ENCODE assay signal across 8 mouse cellular contexts in the genomic region with DNA sequence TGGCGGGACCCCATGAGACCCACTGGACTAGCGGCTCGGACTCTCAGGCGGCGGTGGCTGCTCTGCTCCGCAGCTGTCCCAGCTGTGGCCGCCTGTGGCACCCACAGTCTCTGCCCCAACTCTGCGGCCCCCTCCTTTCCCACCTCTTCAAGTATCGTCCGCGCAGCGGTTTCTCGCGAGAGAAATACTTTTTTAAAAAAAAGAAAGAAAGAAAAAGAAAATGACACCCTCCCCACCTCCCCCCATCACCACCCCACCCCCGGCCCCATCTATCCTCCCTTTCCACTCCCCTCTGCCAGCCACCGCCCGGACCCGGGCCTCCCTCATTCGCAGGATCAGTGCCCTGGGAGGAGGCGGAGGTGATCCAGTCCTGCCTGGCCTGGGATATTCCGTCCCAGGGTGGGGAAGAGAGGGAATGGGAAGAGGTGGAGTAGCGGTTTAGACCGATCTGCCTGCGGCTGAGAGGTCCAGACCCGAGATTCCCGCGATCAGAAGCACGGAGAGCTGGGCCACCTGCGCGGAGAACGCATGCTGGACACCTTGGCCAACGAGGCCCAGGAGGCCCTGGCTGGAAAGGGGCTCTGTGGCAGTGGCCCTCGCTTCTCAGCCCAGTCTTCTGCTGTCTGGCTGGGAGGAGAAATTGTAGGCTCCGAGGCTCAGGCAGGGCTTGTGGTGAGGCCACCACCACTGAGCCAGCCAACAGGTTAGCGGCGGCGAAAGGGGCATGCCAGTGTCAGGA. TPM values are rescaled to one million over a fixed set of nuclear protein-coding genes. Genes with fewer than 3 reads are reported as not detected.
DNase-seq lines count a peak whose midpoint lies in the region; ATAC-seq and TF ChIP-seq lines count a peak whose summit lies in the region.

No protein-coding gene starts in this region.

- ATAC-seq in kidney, postnatal 0 days (replicated peaks; ENCODE audit: low FRiP score, low read depth) = peak; percentile 94

- peak overlapping the region; percentile 74 for H3K4me3 ChIP-seq in heart, embryonic 10.5 days
- H3K4me3 ChIP-seq in kidney, postnatal 0 days (replicated peaks; ENCODE audit: low read depth, low read length) = peak overlapping the region; percentile 61

- H3K9me3 ChIP-seq in heart, embryonic 10.5 days = no peaks in the 10 kb centered on the region
- H3K9me3 ChIP-seq in kidney, postnatal 0 days (replicated peaks; ENCODE audit: low read length) = no peaks in the 10 kb centered on the region

- H3K4me2 ChIP-seq in kidney, postnatal 0 days (ENCODE audit: low read length) = peak overlapping the region; percentile 94

- DNase-seq in left cerebral cortex, postnatal 36 days (ENCODE audit: low spot score in 2 of 2) = peak; percentile 14 to 18
- no peak for DNase-seq in left cerebral cortex, adult 11 months (ENCODE audit: low spot score)
- DNase-seq in embryo, embryonic 11 days = peak; percentile 89
- DNase-seq in heart, embryonic 10.5 days (ENCODE audit: low spot score) = peak; percentile 84
- DNase-seq in kidney, postnatal 0 days (ENCODE audit: low spot score) = peak; percentile 93
- DNase-seq in lung, postnatal 36 days = peak; percentile 66
- DNase-seq in skeletal muscle tissue, adult 2 months (ENCODE audit: low read depth, low spot score) = peak; percentile 63
- no peak for DNase-seq in spleen, postnatal 10 days (ENCODE audit: low spot score in 2 of 2)

- H3K27me3 ChIP-seq in heart, embryonic 10.5 days (ENCODE audit: insufficient read depth, poor library complexity, severe bottlenecking) = peaks cover 20% of the 10 kb centered on the region
- no peaks in the 10 kb centered on the region for H3K27me3 ChIP-seq in kidney, postnatal 0 days (ENCODE audit: insufficient read depth, low read length)

- intact Hi-C loops in left cerebral cortex, postnatal 36 days (cut with DNase I) = no loop called here

- peaks cover 13% of the 10 kb centered on the region; the same call in 1 of the 2 replicates for H3K36me3 ChIP-seq in heart, embryonic 10.5 days
- H3K36me3 ChIP-seq in kidney, postnatal 0 days (ENCODE audit: insufficient read depth, low read length) = no peaks in the 10 kb centered on the region

- H3K27ac ChIP-seq in heart, embryonic 10.5 days = peak overlapping the region; percentile 85
- peak overlapping the region; percentile 84 for H3K27ac ChIP-seq in kidney, postnatal 0 days

- TF ChIP-seq CTCF in kidney, postnatal 0 days (IDR thresholded peaks at IDR 0.05; ENCODE audit: low read depth) = no peak

- WGBS in heart, embryonic 10.5 days = 1% methylated on average over 37 of the region's 37 CpGs
- WGBS in kidney, postnatal 0 days = 3% methylated on average over 37 of the region's 37 CpGs

- H3K4me1 ChIP-seq in heart, embryonic 10.5 days = peaks cover 29% of the 10 kb centered on the region
- 0 out of 2 replicates have a peak, but pooled peaks cover 5% of the 10 kb centered on the region for H3K4me1 ChIP-seq in kidney, postnatal 0 days (replicated peaks; ENCODE audit: insufficient read depth, low read length)

- H3K9ac ChIP-seq in kidney, postnatal 0 days (ENCODE audit: low read depth, low read length) = peak overlapping the region; percentile 72

RNA-seq across cellular contexts. Expression of a gene that starts 1.3 kb away (rescaled TPM):
- total RNA-seq in left cerebral cortex, postnatal 36 days (2021) = 1 to 10 TPM; 3.7 to 6.7 TPM
- 16.8 and 20.0 TPM in 2 replicates for polyA plus RNA-seq in heart, embryonic 10.5 days (2016; fragmentation: Nextera tagmentation; extraction: Ambion mirVana)
- 13.2 and 13.4 TPM in 2 replicates for polyA plus RNA-seq in kidney, postnatal 0 days (2015; fragmentation: Nextera tagmentation; extraction: Ambion mirVana)

RNA-seq across cellular contexts. Expression of a gene that starts 1.6 kb away (rescaled TPM):
- under 1 TPM; 0.14 to 0.17 TPM for total RNA-seq in left cerebral cortex, postnatal 36 days (2021)
- polyA plus RNA-seq in heart, embryonic 10.5 days (2016; fragmentation: Nextera tagmentation; extraction: Ambion mirVana) = 0.46 and 0.58 TPM in 2 replicates
- polyA plus RNA-seq in kidney, postnatal 0 days (2015; fragmentation: Nextera tagmentation; extraction: Ambion mirVana) = 0.20 and 0.26 TPM in 2 replicates

Comparison
In these comparisons a context has a peak if more than half of its experiments do, and no peak if none do; other contexts are left out.
1. DNase-seq: peak in left cerebral cortex, postnatal 36 days (2 of 2), embryo, embryonic 11 days (single experiment), heart, embryonic 10.5 days (single experiment), kidney, postnatal 0 days (single experiment), lung, postnatal 36 days (single experiment) and skeletal muscle tissue, adult 2 months (single experiment); none in left cerebral cortex, adult 11 months (single experiment) and spleen, postnatal 10 days (0 of 2).